Mouse (Mus musculus) ES-Bruce4 (cell line): ENCODE results near the gene Scn3a.

Experiments
- CTCF ChIP-seq: IDR thresholded peaks from one replicate; pipeline ENCODE4 v1.8.1; 2011; ENCODE audit warnings: low read depth, low read length
- POLR2A ChIP-seq: IDR thresholded peaks from one replicate; pipeline ENCODE4 v1.8.1; 2011; ENCODE audit warnings: low read length; ENCODE audit not compliant: insufficient read depth

- TF ChIP-seq CTCF (no peak), POLR2A (no peak)
Measured at GRCm38 (mm10) chr2:65508217-65508616, 59.2 kb downstream of the Scn3a start.
